Mouse (Mus musculus) E14TG2a.4 (cell line): ENCODE data around the gene Gnb1l.

Source experiments
- CTCF ChIP-seq: conservative IDR thresholded peaks from 2 replicates; pipeline ENCODE4 v1.5.1; 2014; ENCODE audit warnings: low read length
- POU5F1 ChIP-seq: IDR thresholded peaks from 2 replicates; pipeline ENCODE4 v1.6.1; 2014; ENCODE audit warnings: low read length, borderline replicate concordance

- TF ChIP-seq CTCF (no peak), POU5F1 (no peak)
These were observed 107.2 kb downstream of the Gnb1l start for GRCm38 (mm10) chr16:18605705-18606104.
